Mouse (Mus musculus): ENCODE measurements around the gene Cnot6. TPM values are rescaled to one million over a fixed set of nuclear protein-coding genes. Genes with fewer than 3 reads are reported as not detected.
A peak's percentile ranks its signal among the peaks of the same experiment; 100 is the strongest.

The Cnot6 gene
- total and polyA plus RNA-seq, 2 experiments: 6.0 to 20.7 TPM

GRCm38 (mm10) chr11:49651762-49652322 is 60.7 kb downstream of the Cnot6 start:
- no peaks in the 10 kb centered on the region for H3K79me2 ChIP-seq (ENCODE audit: control insufficient read depth, insufficient read depth, low read length)
- WGBS: 80% methylated on average over 10 of the region's 10 CpGs
- no peaks in the 10 kb centered on the region for H3K27me3 ChIP-seq (ENCODE audit: control insufficient read depth, insufficient read depth, low read length)
- no peak overlapping the region for H3K9ac ChIP-seq (ENCODE audit: low read depth, low read length)
- TF ChIP-seq POLR2A (IDR thresholded peaks at IDR 0.05; ENCODE audit: extremely low read depth, insufficient read depth, low read length): no peak
- no peak for TF ChIP-seq CTCF (IDR thresholded peaks at IDR 0.05; ENCODE audit: low read depth, low read length)
- no peak overlapping the region for H3K4me3 ChIP-seq (ENCODE audit: insufficient read depth, low read depth, low read length)
- no peak for DNase-seq (ENCODE audit: extremely low read depth, low read depth, low spot score)
- no peak overlapping the region for H3K27ac ChIP-seq (replicated peaks; ENCODE audit: insufficient read depth, low read depth, low read length)
- H3K36me3 ChIP-seq (ENCODE audit: control insufficient read depth, insufficient read depth, low read length): no peaks in the 10 kb centered on the region
- peaks cover 7% of the 10 kb centered on the region; the same call in 1 of the 2 replicates for H3K4me1 ChIP-seq (ENCODE audit: control insufficient read depth, insufficient read depth, low read length)

GRCm38 (mm10) chr11:49650994-49651761 is 61.3 kb downstream of the Cnot6 start:
- Histone ChIP-seq H3K9ac (ENCODE audit: low read depth, low read length) (0 out of 2 replicates have a peak overlapping the region, but pooled peaks have one; percentile 12), H3K36me3 (ENCODE audit: control insufficient read depth, insufficient read depth, low read length) (no peaks in the 10 kb centered on the region), H3K27ac (replicated peaks; ENCODE audit: insufficient read depth, low read depth, low read length) (no peak overlapping the region), H3K79me2 (ENCODE audit: control insufficient read depth, insufficient read depth, low read length) (no peaks in the 10 kb centered on the region), H3K27me3 (ENCODE audit: control insufficient read depth, insufficient read depth, low read length) (no peaks in the 10 kb centered on the region), H3K4me1 (ENCODE audit: control insufficient read depth, insufficient read depth, low read length) (peaks cover 7% of the 10 kb centered on the region; the same call in 1 of the 2 replicates), H3K4me3 (ENCODE audit: insufficient read depth, low read depth, low read length) (peak overlapping the region; percentile 31; the same call in 1 of the 2 replicates)
- DNase-seq (ENCODE audit: extremely low read depth, low read depth, low spot score): no peak
- TF ChIP-seq CTCF (IDR thresholded peaks at IDR 0.05; ENCODE audit: low read depth, low read length): no peak
- TF ChIP-seq POLR2A (IDR thresholded peaks at IDR 0.05; ENCODE audit: extremely low read depth, insufficient read depth, low read length): no peak
- 50% methylated on average over 16 of the region's 16 CpGs for WGBS

GRCm38 (mm10) chr11:49650113-49650993 is 62.2 kb downstream of the Cnot6 start:
- no peak overlapping the region for H3K27ac ChIP-seq (replicated peaks; ENCODE audit: insufficient read depth, low read depth, low read length)
- 33% methylated on average over 18 of the region's 18 CpGs for whole genome bisulfite sequencing
- no peaks in the 10 kb centered on the region for H3K36me3 ChIP-seq (ENCODE audit: control insufficient read depth, insufficient read depth, low read length)
- H3K9ac ChIP-seq (ENCODE audit: low read depth, low read length): 0 out of 2 replicates have a peak overlapping the region, but pooled peaks have one; percentile 12
- no peaks in the 10 kb centered on the region for H3K79me2 ChIP-seq (ENCODE audit: control insufficient read depth, insufficient read depth, low read length)
- peak overlapping the region; percentile 31; the same call in 1 of the 2 replicates for H3K4me3 ChIP-seq (ENCODE audit: insufficient read depth, low read depth, low read length)
- peaks cover 7% of the 10 kb centered on the region; the same call in 1 of the 2 replicates for H3K4me1 ChIP-seq (ENCODE audit: control insufficient read depth, insufficient read depth, low read length)
- no peaks in the 10 kb centered on the region for H3K27me3 ChIP-seq (ENCODE audit: control insufficient read depth, insufficient read depth, low read length)
- peak; percentile 61 for DNase-seq (ENCODE audit: extremely low read depth, low read depth, low spot score)
- TF ChIP-seq POLR2A (IDR thresholded peaks at IDR 0.05; ENCODE audit: extremely low read depth, insufficient read depth, low read length): no peak
- peak; percentile 41 for TF ChIP-seq CTCF (IDR thresholded peaks at IDR 0.05; ENCODE audit: low read depth, low read length)

GRCm38 (mm10) chr11:49645677-49646076 is 66.8 kb downstream of the Cnot6 start:
- Histone ChIP-seq H3K36me3 (ENCODE audit: control insufficient read depth, insufficient read depth, low read length) (no peaks in the 10 kb centered on the region), H3K9ac (ENCODE audit: low read depth, low read length) (no peak overlapping the region), H3K4me3 (ENCODE audit: insufficient read depth, low read depth, low read length) (no peak overlapping the region), H3K27me3 (ENCODE audit: control insufficient read depth, insufficient read depth, low read length) (no peaks in the 10 kb centered on the region), H3K79me2 (ENCODE audit: control insufficient read depth, insufficient read depth, low read length) (no peaks in the 10 kb centered on the region), H3K27ac (replicated peaks; ENCODE audit: insufficient read depth, low read depth, low read length) (no peak overlapping the region), H3K4me1 (ENCODE audit: control insufficient read depth, insufficient read depth, low read length) (0 out of 2 replicates have a peak, but pooled peaks cover 3% of the 10 kb centered on the region)
- TF ChIP-seq CTCF (IDR thresholded peaks at IDR 0.05; ENCODE audit: low read depth, low read length): no peak
- TF ChIP-seq POLR2A (IDR thresholded peaks at IDR 0.05; ENCODE audit: extremely low read depth, insufficient read depth, low read length): no peak
- WGBS: 49% methylated on average over 8 of the region's 8 CpGs
- no peak for DNase-seq (ENCODE audit: extremely low read depth, low read depth, low spot score)

GRCm38 (mm10) chr11:49636449-49636848 is 76.1 kb downstream of the Cnot6 start:
- Histone ChIP-seq H3K36me3 (ENCODE audit: control insufficient read depth, insufficient read depth, low read length) (no peaks in the 10 kb centered on the region), H3K9ac (ENCODE audit: low read depth, low read length) (no peak overlapping the region), H3K4me1 (ENCODE audit: control insufficient read depth, insufficient read depth, low read length) (no peaks in the 10 kb centered on the region), H3K4me3 (ENCODE audit: insufficient read depth, low read depth, low read length) (no peak overlapping the region), H3K27ac (replicated peaks; ENCODE audit: insufficient read depth, low read depth, low read length) (no peak overlapping the region), H3K79me2 (ENCODE audit: control insufficient read depth, insufficient read depth, low read length) (no peaks in the 10 kb centered on the region), H3K27me3 (ENCODE audit: control insufficient read depth, insufficient read depth, low read length) (peaks cover 2% of the 10 kb centered on the region; the same call in 1 of the 2 replicates)
- no peak for TF ChIP-seq POLR2A (IDR thresholded peaks at IDR 0.05; ENCODE audit: extremely low read depth, insufficient read depth, low read length)
- peak; percentile 63 for TF ChIP-seq CTCF (IDR thresholded peaks at IDR 0.05; ENCODE audit: low read depth, low read length)
- no peak for DNase-seq (ENCODE audit: extremely low read depth, low read depth, low spot score)
- WGBS: 6% methylated on average over 11 of the region's 11 CpGs

All from liver, adult 2 months (tissue).